Mouse (Mus musculus) limb, embryonic 10.5 days (tissue): ENCODE data around the gene Lrrc32. TPM values are rescaled to one million over a fixed set of nuclear protein-coding genes. Genes with fewer than 3 reads are reported as not detected.

Experiments
- DNase-seq: peaks from one replicate; pipeline ENCODE4 v3.0.0-alpha.2; 2017; ENCODE audit warnings: low spot score
- H3K27ac ChIP-seq: fragments of 300-500 bp; sonication (generic); 2 replicates; pipeline ENCODE4 v1.5.1; 2016; ENCODE audit warnings: mild to moderate bottlenecking
- H3K27me3 ChIP-seq: fragments of 300-500 bp; sonication (generic); 2 replicates; pipeline ENCODE4 v1.6.1; 2016; ENCODE audit warnings: low read depth, mild to moderate bottlenecking; ENCODE audit not compliant: poor library complexity, severe bottlenecking
- H3K36me3 ChIP-seq: fragments of 300-500 bp; sonication (generic); 2 replicates; pipeline ENCODE4 v1.6.1; 2016; ENCODE audit warnings: mild to moderate bottlenecking, moderate library complexity
- H3K4me1 ChIP-seq: fragments of 300-500 bp; sonication (generic); 2 replicates; pipeline ENCODE4 v1.6.1; 2016
- H3K4me3 ChIP-seq: fragments of 300-500 bp; sonication (generic); 2 replicates; pipeline ENCODE4 v1.5.1; 2016; ENCODE audit warnings: mild to moderate bottlenecking, moderate library complexity
- H3K9me3 ChIP-seq: fragments of 300-500 bp; sonication (generic); replicated peaks from 2 replicates; pipeline ENCODE4 v1.6.1; 2016; ENCODE audit warnings: mild to moderate bottlenecking
- WGBS: fragments of 180-500 bp; shearing (Covaris S2); methylation state at CpG from one replicate; pipeline ENCODE4 v1.1.7; 2016; 5-methylcytosine and 5-hydroxymethylcytosine counted together
- polyA plus RNA-seq: library from polyadenylated mRNA; unstranded; fragments of >200 nt; fragmentation: Nextera tagmentation; extraction: Ambion mirVana; gene quantifications from 2 replicates; pipeline ENCODE4 v1.2.1, GENCODE M21; 2016

The Lrrc32 gene
- polyA plus RNA-seq, 1 experiment from 2014 or later: 2.8 TPM

DNA sequence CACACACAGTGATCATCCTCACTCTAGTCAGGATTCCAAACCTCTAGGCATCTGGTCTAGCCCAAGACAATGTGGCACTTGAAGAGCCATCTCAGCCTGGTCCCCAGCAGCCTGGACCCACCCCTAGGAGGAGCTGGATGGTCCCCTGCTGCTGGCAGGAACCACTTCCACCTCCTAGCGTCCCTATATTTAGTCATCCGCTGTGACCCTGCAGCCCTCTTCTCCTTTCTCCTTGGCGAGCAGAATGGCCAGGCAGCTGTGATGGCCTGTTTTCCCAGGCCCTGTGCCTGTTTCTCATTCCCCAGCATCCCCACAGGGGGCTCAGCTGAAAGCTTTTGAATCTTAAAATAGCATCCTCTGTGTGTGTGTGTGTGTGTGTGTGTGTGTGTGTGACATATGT is 59.8 kb downstream of the Lrrc32 start:
- Histone ChIP-seq H3K4me1 (peaks cover 18% of the 10 kb centered on the region), H3K27ac (no peak overlapping the region), H3K9me3 (no peaks in the 10 kb centered on the region), H3K4me3 (no peak overlapping the region), H3K36me3 (no peaks in the 10 kb centered on the region), H3K27me3 (no peaks in the 10 kb centered on the region)
- 58% methylated on average over 3 of the region's 3 CpGs for WGBS
- DNase-seq: no peak

DNA sequence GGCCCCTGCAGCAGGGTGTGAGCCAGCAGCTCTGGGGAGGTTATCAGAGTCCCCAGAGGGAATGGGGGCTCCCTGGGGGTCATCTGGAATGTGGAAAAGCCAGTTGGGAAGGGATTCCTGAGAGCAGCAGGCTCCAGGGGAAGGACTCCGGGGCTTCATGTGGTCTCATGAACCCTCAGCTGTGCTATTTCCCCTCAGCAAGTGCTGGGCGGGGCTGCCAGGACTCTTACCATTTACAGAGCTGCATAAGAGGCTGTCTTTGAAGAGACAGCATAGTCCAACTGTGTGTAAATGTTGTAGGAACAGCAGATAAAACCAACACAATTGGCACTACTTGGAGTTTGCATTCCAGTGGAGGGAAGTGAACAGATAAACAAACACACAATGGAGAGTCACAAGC is 61.5 kb downstream of the Lrrc32 start:
- peak overlapping the region; percentile 8; the same call in 1 of the 2 replicates for H3K27ac ChIP-seq
- no peaks in the 10 kb centered on the region for H3K36me3 ChIP-seq
- no peak for DNase-seq
- no peak overlapping the region for H3K4me3 ChIP-seq
- no peaks in the 10 kb centered on the region for H3K27me3 ChIP-seq
- 37% methylated on average over 2 of the region's 2 CpGs for WGBS
- H3K4me1 ChIP-seq: peaks cover 10% of the 10 kb centered on the region; the same call in 1 of the 2 replicates
- no peaks in the 10 kb centered on the region for H3K9me3 ChIP-seq

- Histone ChIP-seq H3K4me3 (no peak overlapping the region), H3K27ac (no peak overlapping the region), H3K9me3 (no peaks in the 10 kb centered on the region), H3K4me1 (peaks cover 12% of the 10 kb centered on the region; the same call in 1 of the 2 replicates), H3K27me3 (no peaks in the 10 kb centered on the region), H3K36me3 (no peaks in the 10 kb centered on the region)
- DNase-seq: no peak
- 69% methylated on average over 3 of the region's 3 CpGs for WGBS
Observed at GRCm38 (mm10) chr7:98551041-98551440, 62.0 kb downstream of the Lrrc32 start.

Other genes starting within 250 kb of the Lrrc32 start
- gene Acer3, start 168.1 kb upstream of the Lrrc32 start, polyA plus RNA-seq: 19.0 and 23.2 TPM in 2 replicates
- 9.5 and 11.2 TPM in 2 replicates for gene Tsku, start 128.0 kb upstream of the Lrrc32 start, polyA plus RNA-seq
- 0.05 TPM in 1 of 2 replicates, not detected in the other for gene Gucy2d, start 48.9 kb upstream of the Lrrc32 start, polyA plus RNA-seq
- 37.8 and 46.1 TPM in 2 replicates for gene Emsy, start 167.5 kb downstream of the Lrrc32 start, polyA plus RNA-seq
- gene Thap12, start 213.8 kb downstream of the Lrrc32 start, polyA plus RNA-seq: 50.8 and 56.2 TPM in 2 replicates